Mouse (Mus musculus) kidney, adult 2 months (tissue): ENCODE data around the gene Ripor2.

ENCODE experiments used
- CTCF ChIP-seq: fragments of 200-500 bp; conservative IDR thresholded peaks from 2 replicates; pipeline ENCODE4 v1.5.1; 2011; ENCODE audit warnings: low read depth, mild to moderate bottlenecking, control low read depth, low read length, moderate library complexity, mixed read lengths; ENCODE audit not compliant: insufficient read depth, insufficient read length
- POLR2A ChIP-seq: fragments of 200-500 bp; IDR thresholded peaks from one replicate; pipeline ENCODE4 v1.6.1; 2011; ENCODE audit warnings: low read depth, low read length, control low read depth

DNA sequence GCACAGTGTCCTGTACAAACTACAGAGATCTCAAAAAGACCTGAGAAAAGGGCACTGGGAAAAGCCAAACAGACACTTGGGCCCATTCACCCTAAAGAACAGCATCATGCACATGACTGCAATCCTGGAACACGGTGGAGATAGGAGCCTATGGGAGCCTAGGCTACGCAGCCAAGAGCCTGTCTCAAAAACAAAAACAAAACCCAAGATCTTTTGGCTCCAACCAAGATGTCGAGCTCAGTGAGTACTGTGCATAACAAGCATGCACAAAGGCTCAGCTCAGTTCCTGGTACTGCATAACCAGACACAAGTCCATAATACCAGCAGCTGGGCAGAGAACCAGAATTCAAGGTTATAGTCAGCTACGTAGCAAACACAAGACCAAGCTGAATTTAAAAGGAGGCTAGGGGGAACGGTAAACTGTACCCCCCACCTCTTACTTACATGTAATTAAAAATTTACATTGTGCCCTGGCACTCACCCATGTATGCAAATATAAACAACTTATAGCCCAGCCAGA, 178.4 kb downstream of the Ripor2 start:
- TF ChIP-seq POLR2A (no peak), CTCF (no peak)
